8 mouse cellular contexts compared by ENCODE assay signal in genomic region chr8:84363428-84364134, GRCm38 (mm10). TPM values are rescaled to one million over a fixed set of nuclear protein-coding genes. Genes with fewer than 3 reads are reported as not detected.
A peak's percentile ranks its signal among the peaks of the same experiment; 100 is the strongest.
DNase-seq lines count a peak whose midpoint lies in the region; ATAC-seq and TF ChIP-seq lines count a peak whose summit lies in the region.

No protein-coding gene starts in this region.

- no peak overlapping the region for H3K27ac ChIP-seq in lung, postnatal 0 days (ENCODE audit: low read length)

- peaks cover 7% of the 10 kb centered on the region; the same call in 1 of the 2 replicates for H3K27me3 ChIP-seq in lung, postnatal 0 days (replicated peaks; ENCODE audit: insufficient read depth, low read length)

- no peak overlapping the region for H3K4me3 ChIP-seq in lung, postnatal 0 days (ENCODE audit: low read depth, low read length)

- ATAC-seq in lung, postnatal 0 days = no peak

- H3K9me3 ChIP-seq in lung, postnatal 0 days (ENCODE audit: low read length) = peaks cover under 1% of the 10 kb centered on the region; the same call in 1 of the 2 replicates

- no peak for TF ChIP-seq EP300 in lung, postnatal 0 days (IDR thresholded peaks at IDR 0.05)

- no peaks in the 10 kb centered on the region for H3K4me1 ChIP-seq in lung, postnatal 0 days (ENCODE audit: insufficient read depth, low read depth, low read length)

- DNase-seq in A20 (ENCODE audit: low read depth, low spot score) = peak; percentile 58
- DNase-seq in WW6 (ENCODE audit: low read depth, low spot score) = peak; percentile 79
- peak; percentile 93 to 94 for DNase-seq in cerebellum, postnatal 25 days
- DNase-seq in gastrocnemius, adult 8-10 months (ENCODE audit: low spot score in 2 of 2) = peak; percentile 24 to 32
- peak; percentile 87 to 88 for DNase-seq in kidney, postnatal 4 days
- peak; percentile 77 for DNase-seq in lung, postnatal 0 days (ENCODE audit: low spot score)
- peak; percentile 88 for DNase-seq in retina, embryonic 14.5 days (ENCODE audit: low spot score)
- peak; percentile 53 to 70 for DNase-seq in urinary bladder, adult 18-20 months (ENCODE audit: low spot score in 2 of 2)

- H3K9ac ChIP-seq in lung, postnatal 0 days (replicated peaks; ENCODE audit: low read depth) = no peak overlapping the region

- TF ChIP-seq CTCF in lung, postnatal 0 days (IDR thresholded peaks at IDR 0.05) = peak; percentile 97

- no peaks in the 10 kb centered on the region for H3K36me3 ChIP-seq in lung, postnatal 0 days (ENCODE audit: insufficient read depth, low read length)

- WGBS in lung, postnatal 0 days = 13% methylated on average over 23 of the region's 23 CpGs

- H3K4me2 ChIP-seq in lung, postnatal 0 days (replicated peaks; ENCODE audit: low read depth, low read length) = no peak overlapping the region

RNA-seq across cellular contexts. Expression of gene Cacna1a, which starts 24.7 kb away (rescaled TPM):
- 1 to 10 TPM; 2.2 to 4.6 (median 3.1) TPM for total RNA-seq in gastrocnemius, adult 8-10 months (2022)
- 2.0 and 3.3 TPM in 2 replicates for polyA plus RNA-seq in lung, postnatal 0 days (2015; fragmentation: Nextera tagmentation; extraction: Ambion mirVana)

Comparison
In these comparisons a context has a peak if more than half of its experiments do, and no peak if none do; other contexts are left out.
1. DNase-seq: peak in every context shown above with its lines; median percentile 94 in cerebellum, postnatal 25 days; 88 in retina, embryonic 14.5 days; 88 in kidney, postnatal 4 days; 79 in WW6; 77 in lung, postnatal 0 days; 62 in urinary bladder, adult 18-20 months; 58 in A20; 28 in gastrocnemius, adult 8-10 months.